Mouse (Mus musculus): Measurements from ENCODE around the gene Pde9a. TPM values are rescaled to one million over a fixed set of nuclear protein-coding genes. Genes with fewer than 3 reads are reported as not detected.
A peak's percentile ranks its signal among the peaks of the same experiment; 100 is the strongest.

The Pde9a gene
- total and polyA plus RNA-seq, 2 experiments from 2014 or later = 5.7 to 19.5 TPM

- no peak for ATAC-seq (ENCODE audit: insufficient read depth, low read depth)
- H3K36me3 ChIP-seq (replicated peaks; ENCODE audit: control insufficient read depth, insufficient read depth, low read length) = no peaks in the 10 kb centered on the region; the same call in 1 of the 2 replicates
- peaks cover 8% of the 10 kb centered on the region; the same call in 1 of the 2 replicates for H3K9me3 ChIP-seq (replicated peaks; ENCODE audit: control insufficient read depth, low read length)
- no peak for DNase-seq (ENCODE audit: low spot score)
- H3K4me1 ChIP-seq (ENCODE audit: control insufficient read depth, insufficient read depth) = 0 out of 2 replicates have a peak, but pooled peaks cover 6% of the 10 kb centered on the region
- peak overlapping the region; percentile 21 for H3K4me2 ChIP-seq (ENCODE audit: low read depth, low read length)
- no peak overlapping the region; the same call in 1 of the 2 replicates for H3K4me3 ChIP-seq (ENCODE audit: low read depth, low read length)
- TF ChIP-seq EP300 (IDR thresholded peaks at IDR 0.05; ENCODE audit: low read depth) (no peak), CTCF (IDR thresholded peaks at IDR 0.05; ENCODE audit: low read depth) (no peak)
- 68% methylated on average over 5 of the region's 5 CpGs for WGBS
- H3K9ac ChIP-seq (replicated peaks; ENCODE audit: low read depth, low read length) = no peak overlapping the region
- no peak overlapping the region for H3K27ac ChIP-seq (ENCODE audit: low read depth)
- H3K27me3 ChIP-seq (ENCODE audit: control insufficient read depth, insufficient read depth, low read length) = 0 out of 2 replicates have a peak, but pooled peaks cover 3% of the 10 kb centered on the region
Observed at GRCm38 (mm10) chr17:31432878-31433281, 46.9 kb downstream of the Pde9a start.

GRCm38 (mm10) chr17:31433401-31433928 is 47.5 kb downstream of the Pde9a start:
- TF ChIP-seq CTCF (IDR thresholded peaks at IDR 0.05; ENCODE audit: low read depth) (no peak), EP300 (IDR thresholded peaks at IDR 0.05; ENCODE audit: low read depth) (no peak)
- Histone ChIP-seq H3K9me3 (replicated peaks; ENCODE audit: control insufficient read depth, low read length) (peaks cover 8% of the 10 kb centered on the region; the same call in 1 of the 2 replicates), H3K4me1 (ENCODE audit: control insufficient read depth, insufficient read depth) (0 out of 2 replicates have a peak, but pooled peaks cover 6% of the 10 kb centered on the region), H3K4me3 (ENCODE audit: low read depth, low read length) (no peak overlapping the region; the same call in 1 of the 2 replicates), H3K4me2 (ENCODE audit: low read depth, low read length) (peak overlapping the region; percentile 21), H3K9ac (replicated peaks; ENCODE audit: low read depth, low read length) (no peak overlapping the region), H3K27me3 (ENCODE audit: control insufficient read depth, insufficient read depth, low read length) (0 out of 2 replicates have a peak, but pooled peaks cover 3% of the 10 kb centered on the region), H3K27ac (ENCODE audit: low read depth) (no peak overlapping the region), H3K36me3 (replicated peaks; ENCODE audit: control insufficient read depth, insufficient read depth, low read length) (no peaks in the 10 kb centered on the region; the same call in 1 of the 2 replicates)
- no peak for ATAC-seq (ENCODE audit: insufficient read depth, low read depth)
- WGBS = 64% methylated on average over 13 of the region's 13 CpGs
- no peak for DNase-seq (ENCODE audit: low spot score)

- TF ChIP-seq CTCF (IDR thresholded peaks at IDR 0.05; ENCODE audit: low read depth) (no peak), EP300 (IDR thresholded peaks at IDR 0.05; ENCODE audit: low read depth) (no peak)
- no peak for DNase-seq (ENCODE audit: low spot score)
- WGBS = 19% methylated on average over 16 of the region's 16 CpGs
- no peaks in the 10 kb centered on the region; the same call in 1 of the 2 replicates for H3K36me3 ChIP-seq (replicated peaks; ENCODE audit: control insufficient read depth, insufficient read depth, low read length)
- H3K9ac ChIP-seq (replicated peaks; ENCODE audit: low read depth, low read length) = 0 out of 2 replicates have a peak overlapping the region, but pooled peaks have one; percentile 13
- ATAC-seq (ENCODE audit: insufficient read depth, low read depth) = no peak
- 0 out of 2 replicates have a peak overlapping the region, but pooled peaks have one; percentile 2 for H3K4me3 ChIP-seq (ENCODE audit: low read depth, low read length)
- H3K27ac ChIP-seq (ENCODE audit: low read depth) = peak overlapping the region; percentile 27; the same call in 1 of the 2 replicates
- peaks cover 4% of the 10 kb centered on the region; the same call in 1 of the 2 replicates for H3K9me3 ChIP-seq (replicated peaks; ENCODE audit: control insufficient read depth, low read length)
- 0 out of 2 replicates have a peak, but pooled peaks cover 6% of the 10 kb centered on the region for H3K4me1 ChIP-seq (ENCODE audit: control insufficient read depth, insufficient read depth)
- H3K27me3 ChIP-seq (ENCODE audit: control insufficient read depth, insufficient read depth, low read length) = 0 out of 2 replicates have a peak, but pooled peaks cover 3% of the 10 kb centered on the region
- H3K4me2 ChIP-seq (ENCODE audit: low read depth, low read length) = peak overlapping the region; percentile 31
Observed at GRCm38 (mm10) chr17:31433978-31434797, 48.2 kb downstream of the Pde9a start.

- Histone ChIP-seq H3K9ac (replicated peaks; ENCODE audit: low read depth, low read length) (no peak overlapping the region), H3K27me3 (ENCODE audit: control insufficient read depth, insufficient read depth, low read length) (0 out of 2 replicates have a peak, but pooled peaks cover 3% of the 10 kb centered on the region), H3K4me2 (ENCODE audit: low read depth, low read length) (peak overlapping the region; percentile 31; the same call in 1 of the 2 replicates), H3K36me3 (replicated peaks; ENCODE audit: control insufficient read depth, insufficient read depth, low read length) (no peaks in the 10 kb centered on the region), H3K9me3 (replicated peaks; ENCODE audit: control insufficient read depth, low read length) (no peaks in the 10 kb centered on the region), H3K4me1 (ENCODE audit: control insufficient read depth, insufficient read depth) (0 out of 2 replicates have a peak, but pooled peaks cover 6% of the 10 kb centered on the region), H3K4me3 (ENCODE audit: low read depth, low read length) (0 out of 2 replicates have a peak overlapping the region, but pooled peaks have one; percentile 2), H3K27ac (ENCODE audit: low read depth) (peak overlapping the region; percentile 27; the same call in 1 of the 2 replicates)
- DNase-seq (ENCODE audit: low spot score) (no peak), ATAC-seq (ENCODE audit: insufficient read depth, low read depth) (no peak)
- WGBS = 30% methylated on average over 8 of the region's 8 CpGs
- TF ChIP-seq CTCF (IDR thresholded peaks at IDR 0.05; ENCODE audit: low read depth) (no peak), EP300 (IDR thresholded peaks at IDR 0.05; ENCODE audit: low read depth) (no peak)
Observed at GRCm38 (mm10) chr17:31434825-31435325, 48.9 kb downstream of the Pde9a start.

Measured in heart, postnatal 0 days (tissue).